Mouse (Mus musculus) CH12.LX (cell line): ENCODE results near the gene Nek11.

Source experiments
- MAZ ChIP-seq: IDR thresholded peaks from 2 replicates; pipeline ENCODE4 v1.6.1; 2012; ENCODE audit warnings: low read depth, mild to moderate bottlenecking, inconsistent platforms, low read length, improper control_type of control experiment, moderate library complexity
- MEF2A ChIP-seq: IDR thresholded peaks from 2 replicates; pipeline ENCODE4 v1.6.1; 2014; ENCODE audit warnings: low read depth, mild to moderate bottlenecking, inconsistent platforms, low read length, improper control_type of control experiment, borderline replicate concordance
- ZC3H11A ChIP-seq: IDR thresholded peaks from 2 replicates; pipeline ENCODE4 v1.6.1; 2012; ENCODE audit warnings: low read depth, mild to moderate bottlenecking, inconsistent platforms, low read length, improper control_type of control experiment

DNA sequence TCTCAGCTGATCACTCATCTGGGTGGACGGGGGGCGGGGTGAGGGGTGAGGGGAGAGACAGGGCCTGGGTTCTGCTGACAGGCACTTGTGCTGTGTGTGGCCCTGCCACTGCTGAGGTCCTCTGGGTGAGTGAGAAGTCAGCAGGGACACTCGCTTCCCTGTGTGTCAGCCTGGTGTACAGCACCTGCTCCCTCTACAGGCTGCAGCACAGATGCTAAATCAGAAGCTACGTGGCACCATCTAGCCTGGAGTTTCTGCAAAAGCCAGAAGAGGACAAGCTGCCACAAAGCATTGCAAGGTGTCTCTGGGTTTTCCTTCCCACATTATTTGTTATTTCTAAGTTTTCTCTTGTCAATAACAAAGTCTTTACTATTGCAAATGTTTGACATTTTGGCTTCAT lies 180.9 kb downstream of the Nek11 start:
- TF ChIP-seq ZC3H11A (no peak), MAZ (no peak), MEF2A (no peak)
